Mouse (Mus musculus) layer of hippocampus, postnatal 25 days (tissue): ENCODE results near the gene Trim67. TPM values are rescaled to one million over a fixed set of nuclear protein-coding genes. Genes with fewer than 3 reads are reported as not detected.

Source experiments
- DNase-seq, 2 experiments: peaks; one replicate each; pipeline ENCODE4 v3.0.0; 2022; ENCODE audit warnings: mixed read lengths in 2 of 2, low spot score in 1 of 2; ENCODE audit errors: extremely low spot score in 1 of 2
- total RNA-seq, 2 experiments: library from RNA; stranded (reverse); gene quantifications; 2 replicates each; pipeline ENCODE4 v1.2.3; 2021

Trim67 gene
- 1 to 10 TPM; 4.0 to 5.4 TPM for total RNA-seq

- peak; percentile 25 to 54 for DNase-seq
Observed at GRCm38 (mm10) chr8:124792708-124793107, at the start of gene Trim67. Gene Trim67, plus strand, starts transcription at chr8:124793092.

GRCm38 (mm10) chr8:124746661-124747060 is 46.2 kb upstream of the Trim67 start:
- DNase-seq, result no peak

GRCm38 (mm10) chr8:124751191-124751590 is 41.7 kb upstream of the Trim67 start:
- no peak for DNase-seq

GRCm38 (mm10) chr8:124751709-124752173 is 41.2 kb upstream of the Trim67 start, which contains the start of gene Fam89a:
Gene Fam89a, minus strand, starts transcription at chr8:124751832.
- peak in 1 of 2 experiments; percentile 10 for DNase-seq

- no peak for DNase-seq
Observed at GRCm38 (mm10) chr8:124752325-124752862, 40.5 kb upstream of the Trim67 start.

GRCm38 (mm10) chr8:124754101-124754791 is 38.6 kb upstream of the Trim67 start:
- DNase-seq, result no peak

GRCm38 (mm10) chr8:124754792-124755190 is 38.1 kb upstream of the Trim67 start:
- no peak for DNase-seq

- DNase-seq, result no peak
Observed at GRCm38 (mm10) chr8:124755481-124755880, 37.4 kb upstream of the Trim67 start.

GRCm38 (mm10) chr8:124756153-124756552 is 36.7 kb upstream of the Trim67 start:
- DNase-seq, result no peak

- no peak for DNase-seq
Observed at GRCm38 (mm10) chr8:124756601-124757000, 36.3 kb upstream of the Trim67 start.

GRCm38 (mm10) chr8:124758544-124758943 is 34.3 kb upstream of the Trim67 start:
- DNase-seq, result peak in 1 of 2 experiments; percentile 33

- DNase-seq, result no peak
Observed at GRCm38 (mm10) chr8:124763061-124763460, 29.8 kb upstream of the Trim67 start.

- no peak for DNase-seq
Observed at GRCm38 (mm10) chr8:124772389-124772788, 20.5 kb upstream of the Trim67 start.

GRCm38 (mm10) chr8:124775695-124776094 is 17.2 kb upstream of the Trim67 start:
- peak; percentile 55 to 81 for DNase-seq

GRCm38 (mm10) chr8:124780236-124780635 is 12.7 kb upstream of the Trim67 start:
- no peak for DNase-seq

- no peak for DNase-seq
Observed at GRCm38 (mm10) chr8:124782431-124782830, 10.5 kb upstream of the Trim67 start.

GRCm38 (mm10) chr8:124783228-124783627 is 9.7 kb upstream of the Trim67 start:
- no peak for DNase-seq

GRCm38 (mm10) chr8:124784613-124785012 is 8.3 kb upstream of the Trim67 start:
- peak in 1 of 2 experiments; percentile 30 for DNase-seq

GRCm38 (mm10) chr8:124790676-124791075 is 2.2 kb upstream of the Trim67 start:
- DNase-seq, result no peak

GRCm38 (mm10) chr8:124791751-124792150 is 1.1 kb upstream of the Trim67 start:
- no peak for DNase-seq

GRCm38 (mm10) chr8:124792186-124792585 is 706 bp upstream of the Trim67 start:
- DNase-seq, result peak; percentile 34 to 40

GRCm38 (mm10) chr8:124793172-124793651 is 320 bp downstream of the Trim67 start:
- peak; percentile 64 to 83 for DNase-seq
